Mouse (Mus musculus) heart, embryonic 15.5 days (tissue): ENCODE measurements around the gene Olfr1102. TPM values are rescaled to one million over a fixed set of nuclear protein-coding genes. Genes with fewer than 3 reads are reported as not detected.

Experiments used
- ATAC-seq: fragments of 200-750 bp; cut with Nextera tagmentation; replicated peaks from 2 replicates; pipeline ENCODE4 v1.8.0; 2017; ENCODE audit warnings: low read depth, moderate TSS enrichment; ENCODE audit not compliant: insufficient number of reproducible peaks, insufficient read depth, low FRiP score
- H3K27ac ChIP-seq: fragments of 300-500 bp; sonication (generic); 2 replicates; pipeline ENCODE4 v1.5.1; 2015; ENCODE audit warnings: mild to moderate bottlenecking, inconsistent platforms
- H3K27me3 ChIP-seq: fragments of 300-500 bp; sonication (generic); 2 replicates; pipeline ENCODE4 v1.6.1; 2015; ENCODE audit warnings: inconsistent platforms
- H3K36me3 ChIP-seq: fragments of 300-500 bp; sonication (generic); 2 replicates; pipeline ENCODE4 v1.6.1; 2015; ENCODE audit warnings: mild to moderate bottlenecking, inconsistent platforms
- H3K4me1 ChIP-seq: fragments of 300-500 bp; sonication (generic); replicated peaks from 2 replicates; pipeline ENCODE4 v1.6.1; 2015; ENCODE audit warnings: inconsistent platforms
- H3K4me2 ChIP-seq: fragments of 300-500 bp; sonication (generic); 2 replicates; pipeline ENCODE4 v1.6.1; 2015; ENCODE audit warnings: inconsistent platforms, mild to moderate bottlenecking, moderate library complexity
- H3K4me3 ChIP-seq: fragments of 300-500 bp; sonication (generic); 2 replicates; pipeline ENCODE4 v1.5.1; 2015; ENCODE audit warnings: mild to moderate bottlenecking, inconsistent platforms
- H3K9ac ChIP-seq: fragments of 300-500 bp; sonication (generic); 2 replicates; pipeline ENCODE4 v1.6.1; 2015; ENCODE audit warnings: mild to moderate bottlenecking, inconsistent platforms
- H3K9me3 ChIP-seq: fragments of 300-500 bp; sonication (generic); replicated peaks from 2 replicates; pipeline ENCODE4 v1.6.1; 2016; ENCODE audit warnings: inconsistent platforms
- WGBS: fragments of 180-500 bp; shearing (Covaris S2); methylation state at CpG from one replicate; pipeline ENCODE4 v1.1.7; 2015; ENCODE audit warnings: mixed read lengths; 5-methylcytosine and 5-hydroxymethylcytosine counted together
- polyA plus RNA-seq: library from polyadenylated mRNA; unstranded; fragments of >200 nt; fragmentation: Nextera tagmentation; extraction: Ambion mirVana; gene quantifications from 2 replicates; pipeline ENCODE4 v1.2.1, GENCODE M21; 2015

Gene Olfr1102
- not detected in 2 replicates for polyA plus RNA-seq

- H3K27me3 ChIP-seq: no peaks in the 10 kb centered on the region
- no peak within 1 kb of the TSS for H3K4me2 ChIP-seq
- ATAC-seq: no peak
- no peak within 1 kb of the TSS for H3K9ac ChIP-seq
- H3K4me1 ChIP-seq: no peaks in the 10 kb centered on the region
- no peak within 1 kb of the TSS for H3K4me3 ChIP-seq
- no peaks in the 10 kb centered on the region for H3K36me3 ChIP-seq
- no peaks in the 10 kb centered on the region for H3K9me3 ChIP-seq
- no peak within 1 kb of the TSS for H3K27ac ChIP-seq
These were observed at the start of gene Olfr1102 for GRCm38 (mm10) chr2:86998098-86998497. TSS of gene Olfr1102 (plus strand) at chr2:86998398.

DNA sequence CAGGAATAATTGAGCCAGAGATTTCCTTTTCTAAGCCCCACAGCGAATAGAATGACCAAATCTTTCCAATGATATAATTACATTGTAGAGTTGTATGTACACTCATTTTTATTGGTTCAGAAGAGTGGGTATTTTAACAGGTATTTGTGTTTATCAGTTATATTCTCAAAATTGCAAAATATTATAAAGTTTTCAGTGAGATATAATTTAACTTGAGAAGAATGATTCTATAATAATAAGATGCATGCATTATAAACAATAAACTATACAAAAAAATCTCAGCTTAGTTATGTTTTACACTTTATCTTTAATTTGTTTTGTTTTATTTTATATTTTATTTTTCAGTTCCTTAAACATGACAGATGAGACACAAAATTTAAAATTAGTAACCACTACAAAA lies 37.6 kb upstream of the Olfr1102 start, which contains the start of gene Olfr1099:
Gene Olfr1099, minus strand, starts transcription at position 101 of the 400 bp plus-strand sequence.
- Histone ChIP-seq H3K9ac (no peak within 1 kb of the TSS), H3K27ac (no peak within 1 kb of the TSS), H3K36me3 (no peaks in the 10 kb centered on the region), H3K4me1 (no peaks in the 10 kb centered on the region), H3K4me2 (no peak within 1 kb of the TSS), H3K27me3 (no peaks in the 10 kb centered on the region), H3K4me3 (no peak within 1 kb of the TSS), H3K9me3 (no peaks in the 10 kb centered on the region)
- ATAC-seq: no peak
- WGBS: 70% methylated on average over 1 of the region's 1 CpGs

DNA sequence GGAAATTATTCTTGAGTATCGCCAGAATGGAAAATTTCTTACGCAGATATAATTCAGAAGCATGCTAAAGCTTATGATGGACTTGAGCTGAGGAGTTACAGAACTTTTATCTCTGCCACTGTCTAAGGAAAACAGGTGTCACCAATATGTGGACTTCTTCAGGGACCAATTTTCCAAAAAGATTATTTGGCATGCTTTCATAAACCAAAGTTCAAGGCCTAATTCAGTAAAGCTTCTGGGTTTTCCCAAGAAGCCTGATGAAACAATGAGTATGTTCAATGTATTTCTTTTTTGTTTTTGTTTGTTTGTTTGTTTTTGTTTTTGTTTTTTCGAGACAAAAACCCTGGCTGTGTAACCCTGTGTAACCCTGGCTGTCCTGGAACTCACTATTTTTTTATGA lies 18.3 kb upstream of the Olfr1102 start, which contains the start of gene Olfr1100:
Gene Olfr1100, minus strand, starts transcription at position 101 of the 400 bp plus-strand sequence.
- WGBS: 70% methylated on average over 3 of the region's 3 CpGs
- Histone ChIP-seq H3K4me2 (no peak within 1 kb of the TSS), H3K27ac (no peak within 1 kb of the TSS), H3K4me3 (no peak within 1 kb of the TSS), H3K36me3 (no peaks in the 10 kb centered on the region), H3K9ac (no peak within 1 kb of the TSS), H3K9me3 (no peaks in the 10 kb centered on the region), H3K27me3 (no peaks in the 10 kb centered on the region), H3K4me1 (no peaks in the 10 kb centered on the region)
- ATAC-seq: no peak

GRCm38 (mm10) chr2:86991121-86991520 lies 7.1 kb upstream of the Olfr1102 start, which contains the start of gene Olfr1101:
TSS of gene Olfr1101 (minus strand) at chr2:86991221.
- ATAC-seq: no peak
- Histone ChIP-seq H3K9ac (no peak within 1 kb of the TSS), H3K4me3 (no peak within 1 kb of the TSS), H3K36me3 (no peaks in the 10 kb centered on the region), H3K27ac (no peak within 1 kb of the TSS), H3K27me3 (no peaks in the 10 kb centered on the region), H3K4me2 (no peak within 1 kb of the TSS), H3K9me3 (no peaks in the 10 kb centered on the region), H3K4me1 (no peaks in the 10 kb centered on the region)
- 63% methylated on average over 3 of the region's 3 CpGs for WGBS

- Histone ChIP-seq H3K4me3 (no peak within 1 kb of the TSS), H3K4me2 (no peak within 1 kb of the TSS), H3K9me3 (no peaks in the 10 kb centered on the region), H3K9ac (no peak within 1 kb of the TSS), H3K27ac (no peak within 1 kb of the TSS), H3K4me1 (no peaks in the 10 kb centered on the region), H3K27me3 (no peaks in the 10 kb centered on the region), H3K36me3 (no peaks in the 10 kb centered on the region)
- WGBS: 63% methylated on average over 1 of the region's 1 CpGs
- ATAC-seq: no peak
These were observed 28.8 kb downstream of the Olfr1102 start, which contains the start of gene Olfr1104 for GRCm38 (mm10) chr2:87026980-87027379. TSS of gene Olfr1104 (minus strand) at chr2:87027080.

GRCm38 (mm10) chr2:87036431-87036830 lies 38.2 kb downstream of the Olfr1102 start, which contains the start of gene Olfr1105:
TSS of gene Olfr1105 (minus strand) at chr2:87036531.
- ATAC-seq: no peak
- no peaks in the 10 kb centered on the region for H3K9me3 ChIP-seq
- H3K4me2 ChIP-seq: no peak within 1 kb of the TSS
- H3K36me3 ChIP-seq: no peaks in the 10 kb centered on the region
- no peaks in the 10 kb centered on the region for H3K4me1 ChIP-seq
- H3K9ac ChIP-seq: no peak within 1 kb of the TSS
- no peak within 1 kb of the TSS for H3K27ac ChIP-seq
- H3K4me3 ChIP-seq: no peak within 1 kb of the TSS
- no peaks in the 10 kb centered on the region for H3K27me3 ChIP-seq

- Histone ChIP-seq H3K4me2 (no peak within 1 kb of the TSS), H3K27ac (no peak within 1 kb of the TSS), H3K4me1 (no peaks in the 10 kb centered on the region), H3K36me3 (no peaks in the 10 kb centered on the region), H3K4me3 (no peak within 1 kb of the TSS), H3K9ac (no peak within 1 kb of the TSS), H3K27me3 (no peaks in the 10 kb centered on the region), H3K9me3 (no peaks in the 10 kb centered on the region)
- WGBS: 57% methylated on average over 1 of the region's 1 CpGs
- ATAC-seq: no peak
These were observed 54.0 kb downstream of the Olfr1102 start, which contains the start of gene Olfr1106 for GRCm38 (mm10) chr2:87052173-87052572. TSS of gene Olfr1106 (minus strand) at chr2:87052273.

Other genes starting within 250 kb of the Olfr1102 start
- not detected in 2 replicates for gene Olfr1090, start 239.4 kb upstream of the Olfr1102 start, polyA plus RNA-seq
- not detected in 2 replicates for gene Olfr1093, start 215.9 kb upstream of the Olfr1102 start, polyA plus RNA-seq
- not detected in 2 replicates for gene Olfr141, start 188.4 kb upstream of the Olfr1102 start, polyA plus RNA-seq
- not detected in 2 replicates for gene Olfr1094, start 173.7 kb upstream of the Olfr1102 start, polyA plus RNA-seq
- not detected in 2 replicates for gene Olfr1095, start 146.7 kb upstream of the Olfr1102 start, polyA plus RNA-seq
- gene Gm13723, start 123.6 kb upstream of the Olfr1102 start, polyA plus RNA-seq: not detected in 2 replicates
- not detected in 2 replicates for gene Olfr1097, start 106.2 kb upstream of the Olfr1102 start, polyA plus RNA-seq
- gene Olfr1098, start 73.9 kb upstream of the Olfr1102 start, polyA plus RNA-seq: not detected in 2 replicates
- not detected in 2 replicates for gene Olfr1099, start 37.7 kb upstream of the Olfr1102 start, polyA plus RNA-seq
- gene Olfr1100, start 18.4 kb upstream of the Olfr1102 start, polyA plus RNA-seq: not detected in 2 replicates
- gene Olfr1101, start 7.2 kb upstream of the Olfr1102 start, polyA plus RNA-seq: not detected in 2 replicates
- gene Olfr1104, start 28.7 kb downstream of the Olfr1102 start, polyA plus RNA-seq: not detected in 2 replicates
- gene Olfr1105, start 38.1 kb downstream of the Olfr1102 start, polyA plus RNA-seq: not detected in 2 replicates
- gene Olfr1106, start 53.9 kb downstream of the Olfr1102 start, polyA plus RNA-seq: not detected in 2 replicates
- not detected in 2 replicates for gene Olfr1107, start 77.4 kb downstream of the Olfr1102 start, polyA plus RNA-seq
- not detected in 2 replicates for gene Olfr1109, start 97.6 kb downstream of the Olfr1102 start, polyA plus RNA-seq
- gene Olfr259, start 116.2 kb downstream of the Olfr1102 start, polyA plus RNA-seq: not detected in 2 replicates
- gene Olfr1110, start 141.9 kb downstream of the Olfr1102 start, polyA plus RNA-seq: not detected in 2 replicates
- gene Olfr1111, start 154.2 kb downstream of the Olfr1102 start, polyA plus RNA-seq: not detected in 2 replicates
- gene Olfr1112, start 189.4 kb downstream of the Olfr1102 start, polyA plus RNA-seq: not detected in 2 replicates
- gene Olfr1113, start 210.6 kb downstream of the Olfr1102 start, polyA plus RNA-seq: not detected in 2 replicates
- gene Olfr1115, start 249.6 kb downstream of the Olfr1102 start, polyA plus RNA-seq: not detected in 2 replicates